Mouse (Mus musculus) intestine, embryonic 14.5 days (tissue): ENCODE measurements around the gene Tmem208. TPM values are rescaled to one million over a fixed set of nuclear protein-coding genes. Genes with fewer than 3 reads are reported as not detected.

ENCODE experiments used
- ATAC-seq: fragments of 200-750 bp; cut with Nextera tagmentation; replicated peaks from 2 replicates; pipeline ENCODE4 v1.8.0; 2017; ENCODE audit warnings: low read depth, moderate number of reproducible peaks, moderate TSS enrichment, moderate library complexity; ENCODE audit not compliant: low FRiP score, low TSS enrichment
- DNase-seq: peaks from one replicate; pipeline ENCODE4 v3.0.0-alpha.2; 2018; ENCODE audit warnings: low spot score
- H3K27ac ChIP-seq: fragments of 300-500 bp; sonication (generic); 2 replicates; pipeline ENCODE4 v1.5.1; 2014; ENCODE audit warnings: low read depth, mild to moderate bottlenecking, control low read depth
- H3K27me3 ChIP-seq: fragments of 300-500 bp; sonication (generic); replicated peaks from 2 replicates; pipeline ENCODE4 v1.6.1; 2014; ENCODE audit warnings: low read length, control low read depth; ENCODE audit not compliant: control insufficient read depth, insufficient read depth
- H3K36me3 ChIP-seq: fragments of 300-500 bp; sonication (generic); 2 replicates; pipeline ENCODE4 v1.6.1; 2014; ENCODE audit warnings: low read length, control low read depth; ENCODE audit not compliant: control insufficient read depth, insufficient read depth
- H3K4me1 ChIP-seq: fragments of 300-500 bp; sonication (generic); replicated peaks from 2 replicates; pipeline ENCODE4 v1.6.1; 2014; ENCODE audit warnings: low read length, control low read depth, mixed read lengths; ENCODE audit not compliant: control insufficient read depth, insufficient read depth
- H3K4me2 ChIP-seq: fragments of 300-500 bp; sonication (generic); 2 replicates; pipeline ENCODE4 v1.6.1; 2014; ENCODE audit warnings: low read length
- H3K4me3 ChIP-seq: fragments of 300-500 bp; sonication (generic); 2 replicates; pipeline ENCODE4 v1.5.1; 2014; ENCODE audit warnings: low read depth, low read length, control low read depth, mixed read lengths
- H3K9ac ChIP-seq: fragments of 300-500 bp; sonication (generic); 2 replicates; pipeline ENCODE4 v1.6.1; 2014; ENCODE audit warnings: mild to moderate bottlenecking, low read length
- H3K9me3 ChIP-seq: fragments of 300-500 bp; sonication (generic); 2 replicates; pipeline ENCODE4 v1.6.1; 2016; ENCODE audit warnings: low read length, control low read depth; ENCODE audit not compliant: control insufficient read depth
- whole genome bisulfite sequencing: fragments of 180-500 bp; shearing (Covaris S2); extraction: QIAGEN DNeasy Blood & Tissue Kit; methylation state at CpG from one replicate; pipeline ENCODE4 v1.1.7; 2014; 5-methylcytosine and 5-hydroxymethylcytosine counted together
- polyA plus RNA-seq: library from polyadenylated mRNA; unstranded; fragments of >200 nt; fragmentation: Nextera tagmentation; extraction: Ambion mirVana; gene quantifications from 2 replicates; pipeline ENCODE4 v1.2.1, GENCODE M21; 2014

The Tmem208 gene
- polyA plus RNA-seq, 1 experiment from 2014 or later: 138 TPM

DNA sequence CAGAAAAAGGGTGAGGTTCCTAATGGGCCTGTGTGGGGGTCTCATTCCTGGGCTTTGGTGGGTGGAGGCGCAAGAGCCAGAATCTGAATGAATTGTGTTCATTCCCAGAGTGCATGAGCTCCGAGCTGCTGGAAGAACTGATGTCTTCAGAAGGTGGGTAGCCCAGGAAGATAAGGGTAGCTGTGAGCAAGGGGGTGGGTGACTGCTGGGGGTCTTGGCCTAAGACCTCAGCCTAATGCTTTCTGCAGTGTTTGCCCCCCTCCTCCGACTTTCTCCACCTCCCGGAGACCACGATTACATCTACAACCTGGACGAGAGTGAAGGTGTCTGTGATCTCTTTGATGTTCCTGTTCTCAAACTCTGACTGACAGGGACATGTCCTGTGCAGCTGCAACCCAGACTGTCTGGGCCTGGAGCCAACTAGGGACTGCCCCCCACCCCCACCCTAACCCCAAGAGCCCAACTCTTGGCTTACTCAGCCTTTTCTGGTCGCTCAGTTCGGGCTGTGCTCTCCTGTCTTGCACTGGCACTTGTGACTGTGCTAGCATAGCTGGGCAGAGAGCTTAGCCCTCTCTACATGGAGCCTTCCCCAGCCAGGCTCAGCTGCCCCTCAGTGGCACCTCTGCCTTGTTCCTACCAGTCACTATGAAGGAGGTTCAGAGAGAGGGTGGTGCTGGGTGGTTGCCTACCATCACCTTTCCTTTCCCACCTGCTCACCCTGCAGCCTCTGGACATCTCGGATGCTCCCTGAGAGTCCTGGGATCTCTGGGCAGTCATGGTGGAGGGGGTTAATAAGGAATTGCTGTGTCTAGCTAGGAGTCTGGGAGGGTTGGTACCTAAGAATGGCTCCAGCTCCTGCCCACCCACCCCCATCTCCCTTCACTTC lies 21.6 kb upstream of the Tmem208 start:
- peaks cover 15% of the 10 kb centered on the region for H3K4me1 ChIP-seq
- no peaks in the 10 kb centered on the region for H3K27me3 ChIP-seq
- no peak for DNase-seq
- peaks cover 65% of the 10 kb centered on the region for H3K36me3 ChIP-seq
- peak overlapping the region; percentile 77; the same call in 1 of the 2 replicates for H3K27ac ChIP-seq
- H3K4me2 ChIP-seq: no peak overlapping the region
- H3K4me3 ChIP-seq: no peak overlapping the region
- H3K9ac ChIP-seq: no peak overlapping the region
- H3K9me3 ChIP-seq: no peaks in the 10 kb centered on the region
- ATAC-seq: no peak; the same call in 1 of the 2 replicates
- WGBS: 62% methylated on average over 9 of the region's 9 CpGs

GRCm38 (mm10) chr8:105305211-105306145 lies 20.7 kb upstream of the Tmem208 start, which contains the start of gene Elmo3:
TSS of gene Elmo3 (plus strand) at chr8:105305601.
- Histone ChIP-seq H3K36me3 (peaks cover 56% of the 10 kb centered on the region), H3K9me3 (no peaks in the 10 kb centered on the region), H3K27ac (peak within 1 kb of the TSS; percentile 77), H3K27me3 (no peaks in the 10 kb centered on the region), H3K9ac (peak within 1 kb of the TSS; percentile 53), H3K4me2 (peak within 1 kb of the TSS; percentile 63), H3K4me1 (peaks cover 15% of the 10 kb centered on the region), H3K4me3 (peak within 1 kb of the TSS; percentile 40)
- DNase-seq: peak; percentile 88
- ATAC-seq: peak; percentile 90
- WGBS: 5% methylated on average over 30 of the region's 30 CpGs

DNA sequence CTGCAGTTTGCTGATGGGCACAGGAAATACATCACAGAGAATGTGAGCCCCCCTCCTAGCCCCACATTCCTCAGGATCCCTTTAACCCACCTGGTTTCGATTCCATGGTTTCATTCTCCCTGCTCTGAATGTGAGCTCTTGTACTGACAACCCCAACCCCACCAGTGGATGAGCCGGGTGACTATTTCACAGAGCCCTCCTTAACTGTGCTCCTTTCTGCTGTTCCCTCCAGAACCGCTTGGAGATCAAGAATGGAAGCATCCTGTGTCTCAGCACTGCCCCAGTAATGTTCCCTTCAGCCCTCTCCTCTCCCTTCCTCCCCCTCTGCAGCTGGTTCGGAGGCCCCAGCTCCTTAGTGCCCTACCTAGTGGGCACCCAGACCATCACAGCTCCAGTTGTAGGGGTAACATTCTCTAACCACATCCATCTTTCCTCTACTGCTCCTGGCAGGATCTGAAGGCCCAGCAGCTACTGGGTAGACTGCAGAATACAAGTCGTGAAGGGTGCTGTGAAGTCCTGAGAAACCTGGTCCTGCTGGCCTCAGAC lies 19.9 kb upstream of the Tmem208 start:
- Histone ChIP-seq H3K4me2 (peak overlapping the region; percentile 63), H3K4me3 (peak overlapping the region; percentile 40), H3K9me3 (no peaks in the 10 kb centered on the region), H3K27ac (0 out of 2 replicates have a peak overlapping the region, but pooled peaks have one; percentile 18), H3K36me3 (peaks cover 49% of the 10 kb centered on the region), H3K9ac (peak overlapping the region; percentile 53; the same call in 1 of the 2 replicates), H3K4me1 (peaks cover 15% of the 10 kb centered on the region), H3K27me3 (no peaks in the 10 kb centered on the region)
- ATAC-seq (peak; percentile 16; the same call in 1 of the 2 replicates), DNase-seq (no peak)
- WGBS: 26% methylated on average over 5 of the region's 5 CpGs

- Histone ChIP-seq H3K4me3 (no peak overlapping the region), H3K4me1 (peaks cover 15% of the 10 kb centered on the region), H3K27ac (no peak overlapping the region), H3K9me3 (no peaks in the 10 kb centered on the region), H3K4me2 (no peak overlapping the region), H3K36me3 (peaks cover 47% of the 10 kb centered on the region), H3K27me3 (no peaks in the 10 kb centered on the region), H3K9ac (no peak overlapping the region)
- 96% methylated on average over 13 of the region's 13 CpGs for WGBS
- ATAC-seq (no peak), DNase-seq (no peak)
Measured at GRCm38 (mm10) chr8:105307670-105308069, 18.5 kb upstream of the Tmem208 start.

- Histone ChIP-seq H3K27me3 (no peaks in the 10 kb centered on the region), H3K9ac (no peak overlapping the region), H3K4me1 (peaks cover 15% of the 10 kb centered on the region), H3K27ac (no peak overlapping the region), H3K4me3 (no peak overlapping the region), H3K4me2 (no peak overlapping the region), H3K9me3 (no peaks in the 10 kb centered on the region), H3K36me3 (peaks cover 48% of the 10 kb centered on the region)
- DNase-seq: no peak
- no peak for ATAC-seq
- 94% methylated on average over 10 of the region's 10 CpGs for WGBS
Measured at GRCm38 (mm10) chr8:105308428-105308827, 17.7 kb upstream of the Tmem208 start.

GRCm38 (mm10) chr8:105309142-105309847 lies 16.9 kb upstream of the Tmem208 start:
- no peak overlapping the region for H3K27ac ChIP-seq
- H3K4me1 ChIP-seq: peaks cover 14% of the 10 kb centered on the region
- no peak overlapping the region for H3K4me2 ChIP-seq
- no peak for DNase-seq
- no peaks in the 10 kb centered on the region for H3K9me3 ChIP-seq
- H3K36me3 ChIP-seq: peaks cover 48% of the 10 kb centered on the region
- no peak overlapping the region for H3K9ac ChIP-seq
- no peaks in the 10 kb centered on the region for H3K27me3 ChIP-seq
- H3K4me3 ChIP-seq: no peak overlapping the region
- 83% methylated on average over 15 of the region's 15 CpGs for WGBS
- ATAC-seq: no peak

DNA sequence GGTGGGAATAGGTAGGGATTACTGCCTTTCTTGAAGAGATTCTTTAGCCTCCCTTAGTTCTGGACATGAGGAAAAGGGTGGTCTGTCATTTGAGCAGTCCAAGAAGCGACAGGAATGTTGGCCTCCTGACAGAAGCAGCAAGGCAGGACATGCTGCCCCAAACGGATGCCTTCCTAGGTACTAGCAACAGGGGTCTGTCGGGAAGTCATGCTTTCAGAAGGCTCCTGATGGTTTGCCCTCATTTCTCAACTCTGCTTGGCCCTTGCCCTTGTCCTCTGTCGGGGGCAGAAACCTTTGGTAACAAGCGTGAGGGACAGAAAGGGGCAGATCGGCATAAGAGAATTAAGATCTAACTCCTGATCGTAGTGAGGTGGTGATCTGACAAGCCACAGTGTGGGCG lies 16.0 kb upstream of the Tmem208 start:
- Histone ChIP-seq H3K27ac (no peak overlapping the region), H3K9ac (no peak overlapping the region), H3K4me2 (no peak overlapping the region), H3K36me3 (peaks cover 52% of the 10 kb centered on the region), H3K9me3 (no peaks in the 10 kb centered on the region), H3K27me3 (no peaks in the 10 kb centered on the region), H3K4me3 (no peak overlapping the region), H3K4me1 (peaks cover 8% of the 10 kb centered on the region)
- no peak for DNase-seq
- 84% methylated on average over 8 of the region's 8 CpGs for WGBS
- ATAC-seq: no peak

DNA sequence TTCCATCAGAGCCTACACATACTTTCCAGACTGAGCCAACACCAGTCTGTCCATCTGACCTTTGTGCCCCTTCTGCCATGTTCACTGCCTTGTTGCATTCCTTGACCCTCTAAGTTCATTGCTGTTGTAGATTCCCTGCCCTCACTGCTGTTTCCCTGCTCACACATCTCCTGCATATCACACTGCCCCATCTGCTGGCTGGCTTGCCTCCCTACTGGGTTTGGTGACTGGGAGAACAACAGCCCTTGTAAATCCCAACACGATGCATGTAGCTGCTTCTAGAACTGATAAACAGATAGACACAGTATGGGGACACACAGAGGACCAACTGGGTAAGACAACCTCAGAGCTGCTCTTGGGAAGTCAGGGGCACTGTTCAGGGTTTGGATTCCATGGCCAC lies 14.4 kb upstream of the Tmem208 start:
- no peak for ATAC-seq
- no peak for DNase-seq
- Histone ChIP-seq H3K9me3 (no peaks in the 10 kb centered on the region), H3K4me2 (no peak overlapping the region), H3K36me3 (peaks cover 68% of the 10 kb centered on the region), H3K4me1 (no peaks in the 10 kb centered on the region), H3K9ac (no peak overlapping the region), H3K4me3 (no peak overlapping the region), H3K27me3 (no peaks in the 10 kb centered on the region), H3K27ac (no peak overlapping the region)
- 81% methylated on average over 1 of the region's 1 CpGs for WGBS
